Mouse (Mus musculus) G1E-ER4 (cell line): ENCODE measurements around the gene Axin2. TPM values are rescaled to one million over a fixed set of nuclear protein-coding genes. Genes with fewer than 3 reads are reported as not detected.

ENCODE experiments used
- GATA1 ChIP-seq: IDR thresholded peaks from one replicate; pipeline ENCODE4 v1.8.0; 2012; ENCODE audit warnings: low read length, inconsistent platforms
- polyA plus RNA-seq: library from polyadenylated mRNA; stranded (reverse); fragments of >175 nt; gene quantifications from 2 replicates; pipeline ENCODE4 v1.2.3, GENCODE M21; 2012

The Axin2 gene
- polyA plus RNA-seq, 1 experiment = not detected

DNA sequence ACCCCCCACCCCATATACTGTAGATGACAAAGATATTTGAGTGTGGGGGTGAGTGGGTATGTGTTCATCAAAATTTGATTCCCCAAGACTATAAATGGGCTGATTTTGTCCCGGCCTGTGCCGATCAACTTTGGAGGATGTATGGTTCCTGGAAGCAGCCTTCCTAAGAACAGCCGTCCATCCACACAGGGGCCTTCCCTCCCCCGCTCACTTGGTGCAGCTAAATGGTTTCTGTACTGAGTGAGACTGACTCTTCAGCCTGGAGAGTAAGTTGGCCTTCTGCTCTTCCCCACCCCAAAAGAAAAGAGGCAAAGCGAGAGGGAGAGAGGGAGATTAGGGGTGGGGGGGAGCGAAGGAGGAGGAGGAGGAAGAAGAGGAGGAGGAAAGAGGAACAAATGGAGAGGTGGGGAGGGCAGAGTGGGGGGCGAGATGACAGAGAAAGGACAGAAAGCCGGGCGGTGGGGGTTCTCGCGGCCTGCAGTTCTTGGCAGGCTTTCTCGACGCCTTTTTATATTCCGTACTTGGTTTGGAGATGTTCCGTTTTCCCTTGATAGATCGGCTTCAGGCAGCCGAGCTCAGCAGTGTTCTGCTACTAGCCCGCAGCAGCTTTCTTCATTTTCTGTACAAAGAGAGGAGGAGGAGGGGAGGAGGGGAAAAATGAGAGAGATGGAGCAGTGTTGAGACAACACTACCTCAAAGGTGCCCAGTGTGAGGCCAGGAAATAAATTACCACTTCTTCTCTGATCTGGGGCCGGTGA is 20.7 kb downstream of the Axin2 start:
- no peak for TF ChIP-seq GATA1

- no peak for TF ChIP-seq GATA1
These were observed 21.7 kb downstream of the Axin2 start for GRCm38 (mm10) chr11:108941836-108942235.

GRCm38 (mm10) chr11:108943741-108944140 is 23.6 kb downstream of the Axin2 start:
- no peak for TF ChIP-seq GATA1

- TF ChIP-seq GATA1 = no peak
These were observed 25.5 kb downstream of the Axin2 start for GRCm38 (mm10) chr11:108945666-108946065.

- no peak for TF ChIP-seq GATA1
These were observed 27.5 kb downstream of the Axin2 start for GRCm38 (mm10) chr11:108947425-108948184.

- no peak for TF ChIP-seq GATA1
These were observed 28.4 kb downstream of the Axin2 start for GRCm38 (mm10) chr11:108948501-108948900.

- TF ChIP-seq GATA1 = no peak
These were observed 28.8 kb downstream of the Axin2 start for GRCm38 (mm10) chr11:108948931-108949330.

GRCm38 (mm10) chr11:108952343-108952742 is 32.2 kb downstream of the Axin2 start:
- no peak for TF ChIP-seq GATA1

DNA sequence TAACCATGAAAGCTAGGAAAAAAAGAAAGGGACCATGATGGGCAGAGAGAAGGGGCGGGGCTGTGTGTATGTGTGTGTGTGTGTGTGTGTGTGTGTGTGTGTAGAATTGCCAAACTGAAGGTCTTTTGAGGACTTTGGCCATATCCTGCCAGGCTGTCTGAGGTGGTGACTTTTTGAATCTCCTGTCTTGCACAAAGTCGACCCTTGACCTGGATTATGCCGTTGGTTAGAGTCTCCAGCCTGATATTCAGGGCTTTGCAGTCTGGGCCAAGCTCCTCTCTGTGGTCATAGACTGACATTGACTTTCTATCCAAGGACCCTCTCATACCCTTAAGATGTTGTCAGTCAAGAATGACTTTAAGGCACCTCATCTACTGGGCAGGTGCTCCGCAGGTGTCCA is 35.8 kb downstream of the Axin2 start:
- no peak for TF ChIP-seq GATA1

DNA sequence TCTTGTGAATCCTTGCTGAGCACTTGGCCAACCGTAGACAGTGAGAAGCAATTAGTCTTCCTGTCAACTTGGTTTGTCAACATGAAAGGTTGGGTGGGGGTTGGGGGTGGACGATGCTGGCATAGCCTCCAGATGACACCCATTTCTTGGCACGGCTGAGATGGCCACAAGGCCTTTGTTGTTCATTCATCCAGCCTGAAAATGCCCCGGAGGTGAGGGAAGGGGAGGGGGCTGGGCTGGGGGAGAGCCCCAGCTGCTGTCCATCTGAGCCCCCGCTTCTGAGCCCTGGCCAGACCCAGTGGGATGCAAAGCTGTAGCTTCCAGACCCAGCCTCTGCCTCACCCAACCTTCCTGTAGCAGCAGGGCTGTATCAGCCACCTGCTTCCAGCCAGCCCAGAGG is 38.2 kb downstream of the Axin2 start:
- no peak for TF ChIP-seq GATA1

GRCm38 (mm10) chr11:108959196-108959595 is 39.0 kb downstream of the Axin2 start:
- TF ChIP-seq GATA1 = no peak

GRCm38 (mm10) chr11:108961651-108962065 is 41.5 kb downstream of the Axin2 start:
- TF ChIP-seq GATA1 = no peak

- no peak for TF ChIP-seq GATA1
These were observed 43.5 kb downstream of the Axin2 start for GRCm38 (mm10) chr11:108963476-108964232.

DNA sequence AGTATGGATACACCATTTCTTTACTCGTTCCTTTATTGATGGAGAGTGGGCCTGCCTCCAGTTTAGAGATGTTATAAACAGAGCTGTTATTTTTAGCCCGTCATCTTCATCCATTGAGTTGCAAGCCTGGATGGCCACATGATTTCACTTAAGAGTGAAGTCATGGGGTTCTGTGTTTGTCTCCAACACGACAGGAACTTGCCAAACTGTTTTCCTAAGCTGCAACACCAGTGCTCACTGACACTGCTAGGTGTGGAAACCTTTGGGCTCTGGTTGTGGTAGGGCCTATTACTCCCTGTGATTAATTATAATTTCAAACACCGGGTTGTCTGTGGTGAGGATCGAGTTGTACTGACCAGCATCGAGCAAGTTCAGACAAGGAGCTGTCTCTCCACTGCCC is 45.6 kb downstream of the Axin2 start:
- no peak for TF ChIP-seq GATA1

GRCm38 (mm10) chr11:108973459-108973858 is 53.3 kb downstream of the Axin2 start:
- no peak for TF ChIP-seq GATA1

DNA sequence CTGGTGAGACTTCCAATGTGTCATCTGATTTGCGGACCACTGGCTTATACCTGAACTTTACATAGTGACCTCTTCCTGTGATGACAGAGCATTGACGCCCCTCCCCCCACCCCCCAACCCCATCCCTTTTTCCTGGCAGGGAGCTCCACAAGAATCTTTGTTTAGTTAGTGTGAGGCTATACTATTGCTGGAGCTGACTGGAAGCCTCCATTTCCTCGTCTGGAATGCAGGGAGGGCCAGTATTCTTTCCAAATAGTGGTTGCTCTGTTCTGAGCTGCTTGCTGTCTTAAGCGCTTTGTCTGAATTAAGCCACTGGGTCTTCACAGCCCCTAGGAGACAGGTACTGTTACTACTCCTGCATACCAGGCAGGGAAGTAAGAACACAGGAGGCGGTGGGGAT is 53.7 kb downstream of the Axin2 start:
- TF ChIP-seq GATA1 = no peak

DNA sequence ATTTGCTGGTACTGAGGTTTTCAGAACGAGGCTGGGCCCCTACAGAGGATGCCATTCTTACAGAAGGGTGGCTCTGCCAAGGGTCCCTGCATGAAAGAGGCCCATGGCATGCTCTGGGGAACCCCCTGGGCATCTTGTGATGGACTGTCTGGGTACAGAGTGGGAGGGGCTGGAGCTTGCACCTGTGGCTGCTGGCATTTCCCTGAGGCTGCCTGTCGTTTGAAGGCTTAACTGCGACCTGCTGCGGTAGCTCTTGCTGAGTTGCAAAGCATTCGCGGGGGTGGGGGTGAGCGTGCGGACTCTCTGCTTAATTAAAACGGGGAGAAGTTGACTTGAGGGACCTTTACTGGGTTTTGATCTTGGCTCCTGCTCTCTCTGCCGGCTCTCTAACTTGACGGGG is 55.4 kb downstream of the Axin2 start:
- no peak for TF ChIP-seq GATA1
